Mouse (Mus musculus): ENCODE measurements around the gene Pdcd11.

- TF ChIP-seq CTCF (IDR thresholded peaks at IDR 0.05) = no peak
- TF ChIP-seq EP300 (IDR thresholded peaks at IDR 0.05) = no peak
Observed at GRCm38 (mm10) chr19:47153767-47154166, 63.2 kb downstream of the Pdcd11 start.

Data from lung, postnatal 0 days (tissue).